Mouse (Mus musculus) cerebellum, postnatal 4 days (tissue): ENCODE results near the gene Wfs1.
"Not testable (repeated sequence)": the region's sequence is repeated elsewhere in the genome, so short reads cannot be mapped to it uniquely, and the experiment has no call there.

Source experiments
- DNase-seq, 2 experiments: peaks; one replicate each; pipeline ENCODE4 v3.0.0; 2022; ENCODE audit warnings: low spot score in 2 of 2, mixed read lengths in 1 of 2

Wfs1 gene

DNA sequence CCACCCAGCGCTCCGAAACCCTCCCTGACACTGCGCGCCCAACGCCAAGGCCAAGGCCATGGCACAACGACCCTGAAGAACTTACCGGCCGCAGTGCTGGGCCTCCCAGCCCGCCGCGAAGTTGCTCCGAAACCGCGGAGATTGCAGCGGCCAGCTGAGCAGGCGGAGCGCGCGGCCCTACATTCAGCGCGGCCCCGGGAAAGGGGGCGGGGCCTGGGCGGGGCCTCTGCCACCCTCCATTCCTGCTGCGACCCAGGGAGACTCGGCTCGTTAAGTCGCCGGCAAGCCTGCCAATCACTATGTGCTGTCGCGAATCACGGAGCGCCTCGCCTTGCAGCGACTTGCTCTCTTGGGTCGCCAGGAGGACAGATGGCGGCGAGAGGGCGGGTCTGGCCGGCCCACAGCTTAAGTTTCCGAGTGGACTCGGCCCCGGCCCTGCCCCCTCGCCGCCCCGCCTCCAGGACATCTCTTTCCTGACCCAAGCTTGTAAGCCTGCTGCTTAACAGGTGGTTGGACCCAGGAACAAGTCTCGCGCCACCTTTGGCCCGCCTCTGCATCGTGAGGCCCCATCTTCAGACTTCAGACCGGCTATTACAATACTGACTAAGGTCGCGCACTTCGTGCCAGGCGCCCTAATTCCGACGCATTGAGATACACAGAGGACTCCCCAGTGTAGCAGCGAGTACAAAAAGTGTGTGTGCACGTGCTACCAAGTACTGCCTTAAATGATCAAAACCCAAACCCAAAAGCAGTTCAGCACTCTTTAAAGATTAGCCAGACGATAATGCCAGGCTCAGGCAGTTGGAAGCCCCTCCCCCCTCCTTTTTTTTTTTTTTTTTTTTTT, at the start of gene Wfs1:
Gene Wfs1, minus strand, starts transcription at position 425 of the 844 bp plus-strand sequence.
- DNase-seq: peak; percentile 80 to 94

DNA sequence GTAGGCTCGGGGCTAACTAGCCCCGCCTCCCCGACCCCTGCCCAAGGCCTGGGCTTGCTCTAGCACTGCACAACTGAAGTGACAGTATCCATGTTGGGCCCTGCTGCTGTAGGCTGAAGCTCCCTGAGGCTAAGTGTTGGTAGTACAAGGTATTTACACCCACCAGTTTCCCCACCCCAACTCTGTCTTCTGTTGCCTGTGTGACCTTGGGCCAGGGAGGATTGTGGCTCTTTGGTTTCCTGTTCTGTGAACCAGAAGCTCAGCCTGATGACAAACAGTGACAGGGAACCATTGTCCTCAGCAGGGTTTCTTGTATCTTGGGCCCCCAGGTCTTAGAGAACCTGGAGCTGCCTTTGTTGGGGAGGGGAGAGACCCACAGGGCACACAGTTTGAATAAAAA, 47.9 kb upstream of the Wfs1 start:
- no peak for DNase-seq

DNA sequence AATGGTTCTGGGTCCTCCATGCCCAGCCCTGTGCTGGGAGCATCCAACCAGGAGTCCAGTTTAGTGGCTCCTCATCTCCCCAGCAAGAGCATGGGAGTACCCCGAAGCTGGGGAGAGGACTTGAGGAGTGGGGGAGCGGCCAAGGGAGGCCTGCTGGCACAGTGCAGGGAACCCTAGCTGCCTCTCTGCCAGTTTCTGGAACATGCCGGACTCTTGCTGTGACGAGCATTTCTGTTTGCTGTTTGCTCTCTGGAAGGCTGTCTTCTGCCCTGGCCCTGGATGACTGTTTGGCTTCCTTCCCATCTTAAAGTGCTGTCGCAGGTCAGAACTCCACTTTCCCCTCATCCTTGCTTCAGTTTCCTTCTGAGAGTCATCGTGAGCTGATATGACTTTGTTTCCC, 46.9 kb upstream of the Wfs1 start:
- DNase-seq: no peak

DNA sequence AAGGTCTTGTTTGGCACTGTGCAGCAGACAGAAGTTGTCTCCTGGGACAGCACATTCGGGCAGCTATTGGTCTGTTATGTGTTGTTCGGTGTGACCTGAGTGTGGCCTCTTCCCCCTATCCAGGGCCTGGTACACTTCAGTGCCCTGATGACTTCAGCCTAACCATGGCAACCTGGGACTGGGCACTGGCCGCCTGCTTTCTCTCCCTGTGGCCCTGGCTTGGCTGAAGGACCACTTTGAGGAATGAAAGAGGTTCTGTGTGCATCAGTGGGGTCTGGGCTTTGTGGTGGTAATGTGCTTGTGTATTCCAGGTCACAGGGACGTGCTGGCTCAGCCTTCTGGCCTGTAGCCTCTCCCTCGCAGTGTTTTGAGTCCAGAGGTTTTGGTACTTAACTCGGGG, 46.2 kb upstream of the Wfs1 start:
- peak in 1 of 2 experiments; percentile 16 for DNase-seq

DNA sequence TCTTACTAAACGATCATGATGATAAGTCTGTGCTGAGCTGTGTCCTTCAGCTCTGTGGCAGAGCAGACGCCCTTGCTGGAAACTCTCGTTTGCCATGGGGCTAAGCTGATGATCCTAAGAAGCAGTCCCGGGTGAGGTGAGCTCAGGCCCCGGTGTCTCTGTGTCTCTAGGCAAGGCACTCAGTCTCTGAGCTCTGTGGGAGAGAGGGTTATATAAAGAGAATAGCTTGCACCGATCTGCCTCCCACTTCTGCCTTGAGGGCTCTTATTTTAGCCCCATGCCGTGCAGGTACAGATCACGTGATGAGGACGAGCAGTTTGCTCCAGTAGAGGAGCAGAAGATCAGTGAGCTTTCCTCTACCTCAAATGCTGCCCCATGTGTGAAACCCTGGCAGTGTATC, 41.7 kb upstream of the Wfs1 start:
- DNase-seq: no peak

DNA sequence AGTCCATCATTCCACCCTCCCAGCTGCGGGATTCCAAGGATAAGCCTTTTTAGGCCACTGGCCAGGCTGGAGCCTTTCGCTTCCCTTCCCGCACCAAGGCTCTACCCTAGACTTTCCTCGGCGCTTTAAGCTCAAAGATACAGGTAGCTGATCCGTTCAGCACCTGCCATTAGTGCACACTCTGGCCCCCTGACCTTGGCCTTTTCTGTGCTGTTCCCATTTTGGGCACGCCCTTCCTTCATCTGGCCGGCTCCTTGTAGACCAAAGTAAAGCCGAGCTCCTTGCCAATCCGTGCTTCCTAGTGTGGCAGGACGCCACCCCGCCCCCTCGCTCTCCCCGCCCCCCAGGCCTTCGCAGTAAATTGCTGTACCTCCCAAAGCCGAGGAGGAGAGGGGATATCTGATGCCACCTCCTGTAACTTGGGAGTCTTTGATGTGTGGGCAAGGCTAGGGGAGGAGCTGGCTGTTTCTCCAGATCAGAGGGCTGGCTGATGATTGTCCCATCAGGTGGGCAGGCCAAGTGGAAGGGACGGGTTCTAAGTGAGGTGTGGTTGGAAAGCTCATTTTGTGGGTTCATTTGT, 40.4 kb upstream of the Wfs1 start:
- no peak for DNase-seq

DNA sequence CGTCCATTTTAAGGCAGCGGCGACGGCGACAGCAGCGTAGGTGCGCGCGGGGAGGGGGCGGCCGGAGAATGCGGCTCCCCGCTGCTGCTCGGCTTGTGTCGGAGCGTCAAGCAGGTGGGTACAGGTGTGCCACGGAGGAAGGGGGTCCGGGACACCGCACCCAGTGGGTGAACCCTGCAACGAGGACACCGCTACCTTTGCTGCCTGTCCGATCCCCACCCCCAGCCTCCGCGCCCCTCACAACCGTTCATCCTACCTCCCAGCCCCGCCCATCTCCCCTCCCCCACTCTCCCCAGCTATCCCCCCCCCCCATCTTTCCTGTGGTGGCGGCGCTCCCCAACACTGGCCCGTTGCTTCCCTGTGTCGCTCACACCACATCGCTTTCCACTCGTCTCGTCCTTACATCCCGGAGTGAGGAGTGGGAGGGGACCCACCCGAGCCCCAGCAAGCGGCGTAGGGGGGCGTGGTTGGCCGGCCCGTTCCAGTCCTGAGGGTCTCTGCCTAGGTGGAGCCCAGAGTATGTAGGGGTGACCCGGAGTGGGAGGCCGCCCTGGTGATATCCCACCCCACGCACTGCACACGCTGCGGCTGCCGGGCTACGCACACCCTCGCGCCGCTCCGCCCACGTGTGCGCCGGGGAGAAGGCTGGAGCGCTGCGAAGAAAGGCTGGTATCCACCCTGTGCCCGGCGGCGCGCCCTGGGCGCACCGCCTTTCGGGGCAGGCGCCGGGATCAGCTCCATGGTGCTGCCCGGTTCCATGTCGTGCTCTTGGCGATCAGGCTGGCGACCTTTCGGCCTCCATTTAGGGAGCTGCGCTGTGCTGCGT, 39.7 kb upstream of the Wfs1 start:
- peak in 1 of 2 experiments; percentile 31 for DNase-seq

DNA sequence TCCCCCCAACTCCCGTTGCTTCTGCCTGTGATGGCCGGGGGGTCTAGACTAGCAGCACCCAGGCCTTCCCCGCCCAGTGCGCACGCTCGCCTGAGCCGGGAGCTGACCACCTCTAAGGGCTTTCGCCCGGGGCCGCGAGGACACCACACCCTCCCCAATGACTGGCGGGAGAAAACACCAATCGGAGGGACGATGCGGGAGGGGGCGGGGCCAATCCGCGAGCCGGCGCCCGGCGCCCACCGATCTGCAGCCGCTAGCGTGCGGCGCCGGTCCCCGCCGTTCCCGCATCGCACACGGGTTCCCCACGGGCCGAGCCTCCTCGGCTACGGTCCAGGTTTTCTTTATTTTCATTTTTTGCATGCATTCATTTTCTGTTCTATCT, 39.1 kb upstream of the Wfs1 start:
- DNase-seq: peak; percentile 94 to 96

DNA sequence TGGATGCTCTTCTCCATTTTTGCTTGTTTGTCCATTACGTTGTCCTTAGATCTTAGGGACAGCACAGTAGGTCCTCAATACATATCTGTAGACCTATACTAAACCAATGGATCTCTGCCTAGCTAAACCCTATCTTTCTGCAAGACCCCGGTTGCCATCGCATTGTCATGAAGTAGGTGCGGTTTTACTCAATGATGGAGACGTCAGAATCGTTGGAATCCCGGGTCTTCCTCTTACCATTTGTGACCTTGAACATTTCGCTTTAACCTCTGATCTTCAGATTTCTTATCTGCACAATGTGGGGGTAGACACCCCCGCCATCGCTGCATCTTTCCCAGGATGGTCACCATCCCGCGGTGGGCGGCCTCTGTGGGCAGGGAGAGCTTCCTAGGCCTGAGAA, 38.7 kb upstream of the Wfs1 start:
- DNase-seq: no peak

DNA sequence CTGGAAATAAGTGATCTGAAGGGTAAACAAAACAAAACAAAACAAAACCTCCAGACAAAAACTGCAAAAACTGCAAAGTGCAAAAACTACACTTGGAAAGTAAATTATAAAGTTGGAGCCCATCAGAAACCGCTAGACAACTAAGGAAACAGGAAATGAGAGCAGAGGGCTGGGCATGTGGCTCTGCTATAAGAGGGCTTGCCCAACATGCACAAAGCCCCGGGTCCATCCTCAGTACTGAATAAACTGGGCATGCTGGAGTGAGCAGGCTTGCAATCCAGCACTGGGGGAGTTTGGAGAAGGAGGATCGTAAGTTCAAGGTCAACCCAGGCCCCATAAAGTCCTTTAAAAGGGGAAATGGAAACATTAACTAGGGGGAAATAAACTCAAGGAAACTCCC, 28.2 kb upstream of the Wfs1 start:
- no peak for DNase-seq

DNA sequence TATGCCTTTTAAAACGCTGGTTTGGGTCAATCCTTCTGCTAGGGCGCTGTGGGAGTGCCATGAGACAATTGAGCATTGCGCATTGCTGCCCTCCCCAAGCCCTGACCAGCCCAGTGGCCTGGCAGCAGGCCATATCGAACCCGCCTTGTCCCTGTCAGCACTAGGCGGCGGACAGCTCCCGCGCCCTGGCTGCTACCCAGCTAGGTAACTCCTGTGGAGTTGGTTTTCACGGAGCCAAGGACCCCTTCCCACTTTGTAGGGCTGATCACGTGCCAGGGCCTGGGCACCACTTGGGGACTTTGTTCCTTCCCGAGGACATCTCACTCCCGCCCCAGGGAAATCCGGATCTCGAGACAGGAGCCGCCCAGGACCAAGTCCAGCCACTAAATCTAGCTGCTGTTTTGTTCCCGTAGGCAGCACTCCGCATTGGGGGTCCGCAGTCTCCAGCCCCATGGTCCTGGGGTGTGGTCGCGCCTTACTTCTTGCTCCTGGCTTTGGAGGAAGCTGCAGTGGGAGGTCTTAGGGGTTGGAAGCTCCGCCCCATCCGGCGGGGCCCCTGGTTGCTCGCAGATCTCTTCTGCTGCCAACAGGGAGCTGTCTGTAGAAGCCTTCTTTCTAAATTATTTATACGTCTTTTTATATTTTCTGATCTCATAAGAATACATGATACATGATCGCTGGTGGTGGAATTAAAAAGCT, 26.8 kb upstream of the Wfs1 start:
- DNase-seq: peak in 1 of 2 experiments; percentile 58

DNA sequence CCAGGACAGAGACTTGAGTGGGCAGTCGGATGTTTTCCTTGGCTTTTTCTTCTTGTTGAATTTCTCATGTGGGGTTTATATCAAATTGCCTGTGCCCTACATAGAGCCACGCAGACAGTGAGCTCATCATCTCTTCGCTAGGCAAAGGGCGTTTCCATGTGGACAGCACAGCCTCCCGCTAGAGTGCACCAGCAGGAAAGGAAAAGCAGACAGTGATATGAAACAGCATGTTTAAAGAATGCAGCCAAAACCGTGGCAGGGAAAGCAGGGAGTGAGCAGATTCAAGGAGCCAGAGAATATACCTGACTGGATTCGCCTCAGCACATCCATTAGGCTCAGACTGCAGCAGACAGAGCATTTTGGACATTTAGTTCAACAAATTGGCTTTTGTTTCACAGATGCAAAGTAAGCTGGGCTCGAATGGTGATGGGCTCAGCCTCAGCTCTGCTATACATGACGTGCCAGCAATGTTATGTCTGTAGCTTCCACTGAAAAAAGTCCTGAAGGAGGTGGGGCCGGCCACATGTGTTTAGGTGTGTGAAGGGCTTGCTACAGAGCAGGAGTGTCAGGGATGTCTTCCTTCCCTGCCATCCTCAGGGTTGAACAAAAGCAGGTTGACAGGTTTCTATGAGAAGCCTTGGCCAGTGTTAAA, 21.8 kb upstream of the Wfs1 start:
- DNase-seq: no peak

DNA sequence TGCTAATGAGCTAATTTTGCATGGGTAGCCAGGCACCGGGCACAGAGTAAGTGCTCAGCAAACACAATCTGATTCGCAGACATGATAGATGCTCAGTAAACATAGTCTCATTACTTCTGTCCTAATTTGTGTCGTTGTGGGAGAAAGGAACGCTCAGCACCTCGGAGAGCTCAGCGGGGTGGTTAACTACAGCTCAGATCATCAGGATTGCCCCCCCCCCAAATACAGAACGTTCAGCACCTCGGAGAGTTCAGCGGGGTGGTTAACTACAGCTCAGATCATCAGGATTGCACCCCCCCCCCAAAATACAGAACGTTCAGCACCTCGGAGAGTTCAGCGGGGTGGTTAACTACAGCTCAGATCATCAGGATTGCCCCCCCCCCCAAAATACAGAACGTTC, 20.8 kb upstream of the Wfs1 start:
- DNase-seq: not testable (repeated sequence)

DNA sequence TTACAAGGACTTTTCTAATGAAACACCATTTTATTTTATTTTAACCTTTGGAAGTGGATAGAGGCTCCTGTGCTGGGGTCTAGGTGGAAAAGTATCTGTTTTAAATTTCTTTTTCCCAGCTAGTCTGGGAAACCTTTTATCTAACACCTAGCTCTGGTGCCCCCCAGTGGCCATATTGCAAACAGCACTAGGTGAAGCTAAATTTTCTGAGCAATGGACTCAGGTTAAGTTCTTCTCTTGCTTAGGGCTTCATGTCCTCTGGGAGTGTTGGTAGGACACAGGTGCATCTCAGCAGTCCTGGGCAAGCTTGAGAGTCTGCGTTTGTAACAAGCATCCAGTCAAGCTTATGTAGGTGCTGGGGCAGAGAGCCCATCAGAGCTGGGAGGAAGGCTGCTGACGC, 13.0 kb upstream of the Wfs1 start:
- DNase-seq: peak; percentile 73 to 83

DNA sequence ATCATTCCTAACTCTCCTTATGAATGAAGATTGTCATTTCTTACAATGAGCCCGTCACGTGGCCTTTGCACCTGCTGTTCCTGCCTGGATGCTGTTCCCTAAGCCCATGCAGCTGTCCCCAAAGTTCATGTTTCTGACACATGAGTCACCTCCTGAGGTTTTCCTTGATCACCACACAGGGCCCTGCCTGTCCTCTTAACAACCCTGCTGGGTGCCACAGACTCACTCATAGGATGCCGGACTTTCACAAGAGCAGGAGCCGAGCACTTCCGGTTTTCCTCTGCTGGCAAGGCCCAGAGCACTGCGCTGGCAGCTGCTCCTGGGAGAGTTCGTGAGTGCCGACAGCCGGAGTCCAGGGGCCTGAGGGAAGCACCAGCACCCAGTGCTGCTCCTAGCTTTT, 12.0 kb upstream of the Wfs1 start:
- DNase-seq: no peak

DNA sequence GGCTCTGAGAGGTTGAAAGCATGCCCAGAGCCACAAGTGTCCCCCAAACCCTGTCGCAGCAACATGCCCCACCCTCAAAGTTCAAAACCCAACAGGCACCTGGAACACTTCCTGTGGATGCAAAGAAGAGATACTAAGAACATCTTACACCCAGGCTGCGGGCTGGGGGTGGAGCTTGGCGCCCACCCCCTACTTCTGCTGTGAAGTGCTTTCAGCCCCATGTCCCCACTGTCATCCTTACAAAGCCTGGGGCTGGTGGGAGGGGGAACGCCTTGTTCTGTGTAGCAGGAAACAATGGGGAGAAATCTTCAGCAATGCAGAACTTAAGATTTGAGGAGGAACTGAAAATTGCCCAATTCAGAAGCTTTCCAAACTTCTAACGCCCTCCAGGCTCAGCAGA, 9.0 kb upstream of the Wfs1 start:
- DNase-seq: no peak

DNA sequence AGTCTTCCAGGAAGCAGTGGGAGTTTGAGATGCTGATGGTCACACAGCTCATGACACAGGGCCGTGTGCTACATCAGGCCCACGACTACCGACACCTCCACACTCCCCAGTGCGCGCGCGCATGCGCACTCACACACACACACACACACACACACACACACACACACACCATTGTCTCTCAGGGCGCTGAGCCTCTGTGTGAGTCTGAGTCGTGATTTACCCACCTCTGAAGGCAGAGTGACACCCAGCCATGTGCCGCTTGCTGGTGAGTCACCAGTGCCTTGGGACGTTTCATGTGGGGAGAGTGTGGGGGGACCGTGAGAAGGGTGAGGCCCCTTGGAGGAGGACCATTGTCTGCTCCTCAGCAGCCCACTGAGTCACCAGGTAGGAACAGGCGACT, 7.4 kb upstream of the Wfs1 start:
- no peak for DNase-seq

DNA sequence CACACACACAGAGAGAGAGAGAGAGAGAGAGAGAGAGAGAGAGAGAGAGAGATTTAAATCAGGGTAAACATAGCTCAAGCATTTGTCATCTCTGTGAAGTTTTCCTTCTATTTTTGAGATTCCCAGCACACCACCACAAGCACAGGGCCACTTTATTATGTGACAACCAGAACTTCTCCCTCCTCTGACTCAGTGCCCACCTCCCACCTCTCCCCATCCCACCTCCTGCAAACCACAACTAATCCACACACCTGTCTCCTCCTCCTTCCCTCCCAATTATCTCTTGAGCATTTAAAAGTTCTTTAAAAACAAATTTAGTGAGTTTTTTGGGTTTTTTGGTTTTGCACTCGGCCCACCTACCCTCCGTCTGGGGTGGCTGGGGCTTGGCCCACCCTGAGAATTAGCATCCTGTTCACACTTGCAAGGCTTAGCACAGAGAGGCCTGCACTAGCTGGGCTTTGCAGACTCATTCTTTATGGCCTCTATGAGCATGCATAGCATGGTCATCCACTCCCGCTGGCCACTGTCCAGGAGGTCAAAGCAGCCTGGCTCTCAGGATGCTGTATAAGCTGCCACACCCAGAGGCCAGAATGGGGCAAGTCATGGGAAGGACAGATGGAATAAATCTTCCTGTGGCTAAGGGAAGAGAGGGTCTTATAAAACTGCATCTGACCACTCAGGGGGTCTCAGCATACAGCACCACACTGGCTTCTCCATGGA, 1.8 kb upstream of the Wfs1 start:
- DNase-seq: no peak

DNA sequence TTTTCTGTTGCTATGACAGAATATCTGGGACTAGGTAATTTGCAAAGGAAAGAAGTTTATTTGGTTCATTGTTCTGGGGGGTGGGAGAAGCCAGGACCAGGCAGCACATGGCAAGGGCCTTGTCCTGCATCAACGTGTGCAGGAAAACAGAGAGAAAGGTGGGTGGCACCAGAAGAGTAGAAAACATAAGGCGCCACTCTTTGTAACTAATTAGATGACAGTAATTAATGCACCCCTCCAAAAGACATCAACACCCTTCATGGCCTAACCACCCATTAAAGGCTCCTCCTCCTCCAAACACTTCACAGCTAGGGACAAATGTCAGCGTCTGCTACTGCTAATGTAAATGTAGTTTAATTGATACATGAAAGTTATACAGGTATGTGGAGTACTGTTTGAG, 1.2 kb upstream of the Wfs1 start:
- no peak for DNase-seq

DNA sequence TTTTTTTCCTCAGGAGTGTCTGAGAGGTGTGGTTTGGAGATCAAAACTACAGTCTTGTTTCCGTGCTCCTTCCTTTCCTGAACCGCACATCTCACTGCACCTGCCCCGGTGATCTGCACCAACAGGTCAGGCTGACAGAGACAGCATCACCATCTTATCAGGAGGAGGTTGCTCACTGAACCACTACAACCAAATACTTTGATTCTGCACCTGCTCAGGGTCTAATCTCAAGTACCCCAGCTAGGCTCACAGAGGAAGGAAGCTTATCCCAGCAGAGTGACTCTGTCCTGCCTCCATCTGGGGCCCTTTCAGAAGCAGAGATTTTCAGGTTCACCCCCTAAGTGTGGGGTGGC, 596 bp upstream of the Wfs1 start:
- no peak for DNase-seq
